Mouse (Mus musculus): Measurements from ENCODE around the gene Tbxa2r.

The Tbxa2r gene

DNA sequence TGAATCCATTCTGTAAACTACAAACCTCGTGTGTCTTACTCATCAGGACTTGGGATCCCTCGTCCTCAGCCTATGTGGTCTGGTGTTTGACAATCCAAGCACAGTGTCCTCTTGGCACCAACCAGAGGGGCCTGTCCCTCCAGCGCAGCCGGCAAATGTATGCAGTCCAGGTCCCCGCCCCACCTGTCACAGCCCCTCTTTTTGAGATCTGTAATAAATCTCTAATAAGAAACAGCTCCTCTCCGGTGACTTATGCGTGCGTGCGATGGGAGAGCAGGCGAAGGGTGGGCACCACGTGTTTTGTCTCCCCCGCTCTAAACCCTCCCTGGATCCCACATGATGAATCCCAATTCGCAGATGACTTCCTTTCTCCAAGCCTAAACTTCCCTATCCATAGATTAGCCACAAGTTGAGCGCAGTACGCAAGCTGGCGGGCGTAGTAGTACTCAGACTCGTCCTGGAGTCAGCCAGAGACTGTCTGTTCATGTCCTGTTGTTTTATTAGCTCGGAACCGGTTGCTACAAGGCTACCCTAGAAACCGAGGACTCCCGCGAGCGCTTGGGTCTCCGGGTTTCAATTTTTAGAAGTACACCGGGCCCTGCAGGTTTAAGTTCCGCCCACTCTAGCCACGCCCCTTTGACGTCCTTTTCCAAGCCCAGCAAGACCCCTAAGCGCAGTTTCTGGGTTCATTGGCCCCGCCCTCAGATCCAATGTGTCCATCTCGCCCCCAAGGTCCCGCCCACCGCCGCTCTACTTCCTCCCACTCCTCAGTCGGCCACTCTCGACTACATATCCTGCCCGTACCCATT is 8.6 kb upstream of the Tbxa2r start:
- DNase-seq (ENCODE audit: low read depth in 1 of 2, low spot score in 2 of 2) = no peak

DNA sequence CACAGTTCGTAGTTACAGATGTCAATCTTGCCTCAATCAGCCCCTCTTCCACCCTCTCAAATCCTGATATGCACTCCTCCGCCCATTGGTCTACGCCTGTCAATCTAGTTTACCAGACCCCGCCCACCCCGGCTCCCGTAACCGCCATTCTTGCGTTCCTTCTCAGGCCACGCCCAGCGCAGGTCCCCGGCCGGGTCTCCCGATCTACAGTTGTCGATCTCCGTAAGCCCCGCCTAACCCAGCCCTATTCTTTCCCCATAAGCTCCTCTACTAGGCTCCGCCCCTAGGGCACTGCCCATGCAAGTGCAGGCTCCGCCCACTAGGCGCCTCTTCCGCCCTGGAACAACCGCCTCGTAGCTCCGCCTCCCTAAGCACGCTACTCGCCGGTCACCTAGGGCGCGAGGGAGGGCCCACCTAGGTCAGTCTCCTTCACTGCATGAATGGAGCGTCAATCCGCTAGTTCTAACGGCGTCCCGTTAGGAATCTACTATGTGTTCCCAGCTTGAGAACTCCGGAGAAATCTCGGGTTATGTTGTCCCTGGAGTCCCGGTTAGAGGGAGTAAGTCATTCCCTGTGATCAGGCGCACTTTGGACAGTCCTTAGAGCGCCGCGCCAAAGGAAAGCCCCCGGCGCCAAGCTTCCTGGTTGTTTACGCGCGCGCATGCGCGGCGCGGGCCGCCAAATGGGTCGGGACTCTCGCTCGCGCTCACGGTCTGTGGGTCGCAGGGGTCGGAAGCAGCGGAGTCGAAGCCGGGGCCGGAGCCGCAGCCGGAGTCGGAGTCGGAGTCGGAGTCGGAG is 7.8 kb upstream of the Tbxa2r start, which contains the start of gene Cactin:
Gene Cactin (plus strand): TSS at position 554 of the 798 bp plus-strand sequence.
- DNase-seq (ENCODE audit: low read depth in 1 of 2, low spot score in 2 of 2) = peak; percentile 97 to 99

DNA sequence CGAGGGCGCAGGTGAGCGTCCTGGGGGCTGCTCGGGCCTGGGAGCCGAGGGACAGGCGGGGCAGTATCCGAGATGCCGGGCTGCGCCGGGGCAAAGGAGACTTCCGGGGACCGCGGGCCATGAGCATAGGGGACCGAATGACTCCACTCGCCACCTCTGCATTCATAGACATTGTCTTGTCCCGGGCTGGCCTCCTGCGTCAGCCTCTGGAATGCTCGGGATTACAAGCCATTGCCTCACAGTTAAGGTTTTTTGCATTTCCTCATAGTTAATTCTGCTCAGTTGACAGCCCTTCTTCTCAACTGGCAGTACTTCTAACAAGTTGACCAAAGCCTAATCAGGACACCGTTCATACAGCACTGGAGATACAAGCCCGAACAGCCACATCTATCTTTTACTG is 7.1 kb upstream of the Tbxa2r start:
- no peak for DNase-seq (ENCODE audit: low read depth in 1 of 2, low spot score in 2 of 2)

DNA sequence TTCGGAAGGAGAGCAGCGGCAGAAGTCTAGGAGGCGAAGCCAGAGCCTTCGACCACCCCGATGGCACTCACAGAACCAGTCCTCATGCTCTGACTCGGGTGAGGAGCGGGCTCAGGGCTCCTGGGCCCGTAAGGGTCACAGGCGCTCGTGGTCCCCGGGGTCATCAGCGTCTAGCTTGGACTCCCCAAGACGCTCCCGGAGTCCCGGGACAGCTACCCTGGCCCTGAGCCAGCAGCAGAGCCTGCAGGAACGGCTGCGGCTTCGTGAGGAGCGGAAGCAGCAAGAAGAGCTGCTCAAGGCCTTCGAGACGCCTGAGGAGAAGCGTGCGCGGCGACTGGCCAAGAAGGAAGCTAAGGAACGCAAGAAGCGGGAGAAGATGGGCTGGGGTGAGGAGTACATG is 6.1 kb upstream of the Tbxa2r start:
- no peak for DNase-seq (ENCODE audit: low read depth in 1 of 2, low spot score in 2 of 2)

DNA sequence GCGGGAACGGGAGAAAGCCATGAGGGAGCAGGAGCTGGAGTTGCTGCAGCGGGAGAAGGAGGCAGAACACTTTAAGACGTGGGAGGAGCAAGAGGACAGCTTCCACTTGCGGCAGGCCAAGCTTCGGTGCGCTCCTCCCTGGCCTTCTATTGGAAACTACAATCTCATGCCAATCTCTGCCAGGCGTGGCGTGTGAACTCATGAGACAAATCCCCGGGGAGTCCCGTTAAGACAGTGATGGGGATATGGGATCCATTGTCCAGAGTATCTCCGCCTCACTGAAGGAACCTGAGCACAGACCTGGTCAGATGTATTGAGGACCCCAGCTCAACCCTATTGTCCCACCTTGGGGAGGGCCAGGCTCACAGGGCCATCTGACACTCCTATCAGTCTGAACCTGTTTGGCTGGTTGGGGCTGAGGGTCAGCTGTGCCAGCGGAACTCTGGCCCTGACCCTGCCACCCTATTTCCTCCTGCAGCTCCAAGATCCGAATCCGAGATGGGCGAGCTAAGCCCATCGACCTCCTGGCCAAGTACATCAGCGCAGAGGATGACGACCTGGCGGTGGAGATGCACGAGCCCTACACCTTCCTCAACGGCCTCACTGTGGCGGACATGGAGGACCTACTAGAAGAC is 5.3 kb upstream of the Tbxa2r start:
- no peak for DNase-seq (ENCODE audit: low read depth in 1 of 2, low spot score in 2 of 2)

DNA sequence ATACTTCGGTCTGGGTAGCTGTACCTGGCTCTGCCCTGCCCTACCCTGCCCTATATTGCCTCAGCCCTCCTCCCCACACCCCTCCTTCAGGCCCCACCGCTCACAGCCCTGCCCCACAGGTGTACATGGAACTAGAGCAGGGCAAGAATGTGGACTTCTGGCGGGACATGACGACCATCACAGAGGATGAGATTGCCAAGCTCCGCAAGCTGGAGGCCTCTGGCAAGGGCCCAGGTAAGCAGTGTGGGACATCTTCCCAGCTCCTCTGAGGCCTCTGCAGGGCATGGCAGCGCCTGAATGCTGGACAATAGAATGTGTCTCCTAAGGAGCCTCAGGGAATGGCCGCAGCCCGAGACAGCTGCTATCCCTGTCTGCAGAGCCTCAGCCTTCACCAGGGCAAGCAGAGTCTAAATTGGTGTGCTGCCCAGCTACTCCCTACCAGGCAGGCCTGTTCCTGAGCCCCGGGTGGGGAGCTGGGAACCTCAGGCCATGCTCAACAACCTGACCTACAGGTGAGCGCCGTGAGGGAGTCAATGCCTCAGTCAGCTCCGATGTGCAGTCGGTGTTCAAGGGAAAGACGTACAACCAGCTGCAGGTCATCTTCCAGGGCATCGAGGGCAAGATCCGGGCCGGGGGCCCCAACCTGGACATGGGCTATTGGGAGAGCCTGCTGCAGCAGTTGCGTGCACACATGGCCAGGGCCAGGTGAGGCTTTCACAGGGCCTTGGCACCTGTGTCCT is 4.6 kb upstream of the Tbxa2r start:
- no peak for DNase-seq (ENCODE audit: low read depth in 1 of 2, low spot score in 2 of 2)

DNA sequence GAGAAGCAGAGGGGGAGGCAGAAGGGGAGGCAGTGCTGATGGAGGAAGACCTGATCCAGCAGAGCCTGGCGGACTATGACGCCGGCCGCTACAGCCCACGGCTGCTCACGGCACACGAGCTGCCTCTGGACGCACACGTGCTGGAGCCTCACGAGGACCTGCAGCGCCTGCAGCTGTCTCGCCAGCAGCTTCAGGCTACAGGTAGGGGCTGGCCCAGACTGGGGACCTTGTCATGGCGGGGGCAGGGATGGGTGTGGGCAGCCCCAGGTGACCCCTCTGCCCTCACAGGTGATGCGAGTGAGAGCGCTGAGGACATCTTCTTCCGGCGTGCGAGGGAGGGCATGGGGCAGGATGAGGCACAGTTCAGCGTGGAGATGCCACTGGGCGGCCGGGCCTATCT is 3.4 kb upstream of the Tbxa2r start:
- no peak for DNase-seq (ENCODE audit: low read depth in 1 of 2, low spot score in 2 of 2)

DNA sequence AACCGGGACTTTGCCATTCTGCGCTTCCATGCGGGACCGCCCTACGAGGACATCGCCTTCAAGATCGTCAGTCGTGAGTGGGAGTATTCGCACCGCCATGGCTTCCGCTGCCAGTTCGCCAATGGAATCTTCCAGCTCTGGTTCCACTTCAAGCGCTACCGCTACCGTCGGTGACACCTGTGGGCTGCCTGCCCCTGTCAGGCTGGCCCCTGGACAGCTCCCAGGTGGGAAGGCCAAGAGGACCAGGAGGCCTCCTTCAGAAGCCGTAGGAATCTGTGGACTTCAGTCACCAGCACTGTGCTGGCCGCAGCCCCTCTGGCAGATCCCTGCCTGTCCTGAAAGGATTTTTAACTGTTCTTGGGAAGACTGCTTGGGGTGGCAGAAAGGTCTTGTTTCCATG is 2.8 kb upstream of the Tbxa2r start:
- no peak for DNase-seq (ENCODE audit: low read depth in 1 of 2, low spot score in 2 of 2)

DNA sequence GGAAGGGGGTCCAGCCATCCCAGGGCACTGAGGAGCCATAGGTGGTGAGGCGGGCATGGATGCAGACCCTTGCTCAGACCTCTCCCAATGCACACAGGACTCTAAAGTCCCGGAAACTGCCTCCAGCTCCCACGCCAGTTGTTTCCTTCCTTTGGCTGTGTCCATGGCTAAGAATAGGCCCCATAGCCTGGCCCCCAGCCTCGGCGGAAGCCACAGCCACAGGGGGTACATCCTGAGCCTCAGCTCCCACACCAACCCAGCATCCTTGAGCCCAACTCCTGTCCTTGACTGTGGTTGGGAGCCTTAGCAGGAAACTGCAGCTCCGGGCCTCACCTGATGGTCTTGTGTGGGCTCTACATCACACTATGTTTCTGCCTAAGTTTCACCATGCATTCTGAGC is 1.7 kb upstream of the Tbxa2r start:
- no peak for DNase-seq (ENCODE audit: low read depth in 1 of 2, low spot score in 2 of 2)

DNA sequence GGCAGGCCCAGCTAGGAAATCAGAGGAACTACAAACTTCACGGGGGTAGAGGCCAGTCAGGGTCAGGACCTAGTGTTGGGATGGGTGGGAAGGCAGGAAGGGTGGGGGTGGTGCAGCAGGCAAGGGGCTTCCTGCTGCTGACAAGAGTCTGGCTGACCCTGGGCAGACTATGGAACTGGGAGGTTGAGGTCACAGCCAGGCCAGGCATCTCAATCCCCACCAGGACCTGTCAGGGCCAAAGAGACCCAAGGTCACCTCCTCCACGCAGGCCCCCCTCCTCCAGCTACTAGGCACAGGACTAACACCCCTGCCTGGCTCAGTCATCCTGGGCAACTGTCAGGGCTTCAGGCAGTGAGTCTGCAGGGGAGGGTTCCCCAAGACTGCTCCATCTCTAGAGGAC is 572 bp upstream of the Tbxa2r start:
- DNase-seq (ENCODE audit: low read depth in 1 of 2, low spot score in 2 of 2) = no peak

DNA sequence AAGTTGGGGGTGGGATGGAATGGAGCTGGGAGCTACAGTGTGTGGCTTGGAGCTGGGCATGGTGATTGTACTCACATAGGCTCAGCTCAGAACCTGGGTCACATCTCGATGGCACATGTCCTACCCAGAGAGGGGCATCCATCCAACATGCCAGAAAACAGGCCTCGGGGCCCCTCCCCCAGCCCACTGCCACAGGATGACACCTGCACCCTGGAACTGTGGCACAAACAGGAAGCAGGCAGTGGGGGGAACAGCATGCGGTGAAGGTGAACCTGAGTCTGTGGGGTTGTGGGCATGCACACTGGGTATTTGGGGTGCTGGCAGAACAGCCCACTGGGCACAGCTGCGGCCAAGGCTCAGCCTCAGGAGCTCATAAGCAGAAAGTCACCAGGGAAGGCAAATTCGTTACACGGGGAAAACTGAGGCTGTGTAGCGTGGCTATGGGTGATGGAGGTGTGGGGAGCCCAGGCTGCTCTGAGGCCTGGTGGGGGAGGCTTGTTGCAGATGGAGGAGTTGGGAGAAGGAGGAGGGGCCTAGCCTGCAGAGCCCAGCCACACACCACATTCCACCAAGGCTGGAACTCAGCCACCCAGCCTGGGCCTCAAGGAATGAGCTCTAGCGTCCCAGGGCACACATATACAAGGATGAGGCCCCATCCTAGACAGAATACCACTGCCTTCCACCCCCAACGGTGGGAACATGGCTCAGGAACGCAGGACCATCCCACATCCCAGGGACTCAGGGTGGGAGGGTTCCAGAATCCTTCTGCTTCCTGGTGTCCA is 854 bp downstream of the Tbxa2r start:
- no peak for DNase-seq (ENCODE audit: low read depth in 1 of 2, low spot score in 2 of 2)

DNA sequence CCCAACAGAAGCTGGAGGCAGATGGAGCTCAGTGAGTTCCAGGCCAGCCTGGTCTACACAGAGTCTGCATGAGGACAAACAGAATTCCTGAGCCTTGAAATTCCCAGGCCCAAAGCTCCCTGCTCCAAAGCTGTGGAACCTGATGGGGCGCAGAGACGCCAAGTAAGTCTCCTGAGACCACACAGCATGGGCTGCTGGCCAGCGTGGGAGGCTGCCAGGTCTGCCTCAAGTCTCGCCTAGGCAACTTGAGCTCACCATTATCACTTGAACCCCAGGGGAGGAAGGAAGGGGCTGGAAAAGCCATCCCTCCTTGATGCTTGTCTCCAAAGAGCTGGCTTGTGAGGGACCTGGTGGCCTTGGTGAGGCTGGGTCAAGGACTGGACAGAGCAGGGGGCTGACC is 1.5 kb downstream of the Tbxa2r start:
- no peak for DNase-seq (ENCODE audit: low read depth in 1 of 2, low spot score in 2 of 2)

DNA sequence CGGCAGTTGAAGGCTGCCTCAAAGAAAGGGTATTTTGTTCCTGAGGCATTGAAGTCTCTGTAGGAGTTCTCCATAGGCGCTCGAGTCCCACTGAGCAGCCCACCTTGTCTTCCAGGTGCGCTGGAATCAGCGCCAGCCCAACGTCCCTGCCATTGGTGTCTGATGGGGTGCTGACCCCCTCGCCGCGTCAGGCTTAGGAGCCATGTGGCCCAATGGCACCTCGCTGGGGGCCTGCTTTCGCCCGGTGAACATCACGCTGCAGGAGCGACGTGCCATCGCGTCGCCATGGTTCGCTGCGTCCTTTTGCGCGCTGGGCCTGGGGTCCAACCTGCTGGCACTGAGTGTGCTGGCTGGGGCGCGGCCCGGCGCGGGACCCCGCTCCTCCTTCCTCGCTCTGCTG is 3.7 kb downstream of the Tbxa2r start:
- DNase-seq (ENCODE audit: low read depth in 1 of 2, low spot score in 2 of 2) = no peak

DNA sequence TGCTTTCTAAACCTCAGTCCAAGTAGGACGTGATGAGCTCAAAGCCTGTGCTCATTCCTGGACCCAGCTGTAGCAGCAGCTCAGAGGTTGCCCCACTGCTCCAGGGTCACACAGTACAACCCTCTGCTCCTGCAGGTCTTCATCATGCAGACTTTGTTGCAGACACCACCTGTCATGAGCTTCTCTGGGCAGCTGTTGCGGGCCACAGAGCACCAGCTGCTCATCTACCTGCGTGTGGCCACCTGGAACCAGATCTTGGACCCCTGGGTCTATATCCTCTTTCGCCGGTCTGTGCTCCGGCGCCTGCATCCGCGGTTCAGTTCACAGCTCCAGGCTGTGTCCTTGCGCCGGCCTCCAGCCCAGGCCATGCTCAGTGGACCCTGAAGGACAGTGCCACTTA is 5.8 kb downstream of the Tbxa2r start:
- DNase-seq (ENCODE audit: low read depth in 1 of 2, low spot score in 2 of 2) = no peak

DNA sequence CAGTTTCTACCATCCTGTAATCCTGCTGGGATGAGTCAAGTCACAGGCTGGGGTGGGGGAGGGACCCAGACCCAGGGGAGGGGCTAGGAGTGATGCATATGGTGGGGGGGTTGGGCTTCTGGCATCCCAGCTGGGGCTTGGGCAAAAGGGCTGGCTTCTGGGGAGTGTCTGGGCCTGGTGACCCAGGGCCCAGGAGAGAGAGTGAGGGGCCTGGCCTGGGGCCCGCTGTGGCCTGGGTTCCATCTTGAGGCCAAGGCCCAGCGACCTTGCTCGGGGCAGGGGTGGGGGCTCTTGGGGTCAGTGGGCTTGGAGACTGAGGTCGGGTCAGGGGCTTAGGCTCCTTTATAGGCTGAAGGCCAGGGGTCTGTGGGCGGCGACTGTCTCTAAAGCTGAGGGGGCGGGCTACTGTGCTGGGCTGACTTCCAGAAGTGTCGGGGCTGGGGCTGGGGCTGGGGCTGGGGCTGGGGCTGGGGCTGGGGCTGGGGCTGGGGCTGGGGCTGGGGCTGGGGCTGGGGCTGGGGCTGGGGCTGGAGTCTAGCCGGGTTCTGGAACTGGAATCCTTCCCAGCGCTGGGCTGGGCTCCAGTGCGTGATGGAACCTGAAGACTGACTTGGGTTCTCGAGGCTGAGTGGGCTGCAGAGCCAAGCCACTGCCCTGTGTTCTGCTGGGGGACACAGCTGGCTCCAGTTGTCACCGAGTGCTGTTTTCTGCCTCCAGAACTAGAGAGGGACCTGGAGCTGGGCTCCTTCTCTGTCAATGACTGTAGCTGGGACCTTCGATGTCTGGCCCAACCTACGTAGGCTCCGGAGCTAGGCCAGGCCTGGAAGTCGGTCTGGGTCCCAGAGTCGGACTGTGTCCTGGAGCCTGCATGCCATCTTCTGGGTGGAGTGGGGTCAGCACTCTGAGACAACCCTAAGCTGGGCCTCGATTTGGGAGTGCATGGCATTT is 7.1 kb downstream of the Tbxa2r start:
- no peak for DNase-seq (ENCODE audit: low read depth in 1 of 2, low spot score in 2 of 2)

DNA sequence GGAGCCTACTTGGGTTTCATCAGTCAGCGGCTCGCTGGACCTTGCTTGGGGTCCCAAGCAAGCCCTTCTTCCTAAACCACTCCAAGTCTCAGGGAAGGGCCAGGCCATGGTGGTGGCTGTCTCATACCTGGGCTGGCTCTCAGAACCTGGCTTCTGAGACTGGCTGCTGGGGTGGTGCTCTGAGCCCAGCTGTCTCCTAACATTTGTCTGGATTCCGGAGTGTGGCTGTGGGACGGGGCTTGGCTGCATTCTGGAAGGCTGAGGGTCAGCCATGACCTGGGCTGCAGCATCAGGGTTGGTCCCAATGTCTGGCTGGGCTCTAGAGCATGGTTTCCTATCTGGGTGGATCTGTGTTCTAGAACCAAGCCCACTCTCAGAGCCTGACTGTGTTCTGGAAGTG is 8.0 kb downstream of the Tbxa2r start:
- DNase-seq (ENCODE audit: low read depth in 1 of 2, low spot score in 2 of 2) = no peak

DNA sequence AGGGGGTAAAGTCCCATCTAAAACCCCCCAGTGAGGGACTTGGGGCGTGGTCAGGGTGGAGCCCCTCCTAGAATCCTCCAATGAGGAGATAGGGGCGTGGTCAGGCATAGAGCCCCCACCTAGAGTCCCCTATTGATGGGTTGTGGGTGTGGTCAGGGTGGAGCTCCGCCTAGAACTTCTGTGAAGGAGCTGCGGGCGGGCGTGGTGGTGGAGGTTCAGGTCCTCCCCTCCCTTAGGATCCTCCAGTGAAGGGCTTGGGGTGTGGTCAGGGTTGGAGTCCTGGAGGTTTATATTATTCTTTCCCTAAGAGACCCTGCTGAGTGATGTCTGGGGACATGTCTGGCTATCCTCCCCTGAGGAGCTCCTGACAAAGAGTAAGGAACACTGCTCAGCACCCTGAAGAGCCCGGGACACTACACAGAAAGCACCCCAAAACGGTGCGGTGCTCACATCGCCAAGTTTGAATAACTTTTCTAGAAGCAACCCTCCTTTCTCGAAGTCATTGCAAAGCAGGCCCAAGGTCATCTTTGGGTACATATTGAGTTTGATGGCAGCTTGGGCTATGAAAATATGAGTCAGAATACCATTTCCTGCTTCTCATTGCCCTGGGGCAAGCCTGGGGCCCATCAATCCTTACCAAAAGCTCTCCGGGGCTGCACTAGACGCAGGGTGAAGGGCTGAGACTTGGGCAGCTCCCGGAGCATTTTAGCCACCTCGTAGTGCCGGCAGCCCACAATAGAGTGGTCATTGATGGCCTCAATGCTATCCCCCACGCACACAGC is 12.2 kb downstream of the Tbxa2r start:
- DNase-seq (ENCODE audit: low read depth in 1 of 2, low spot score in 2 of 2) = no peak

DNA sequence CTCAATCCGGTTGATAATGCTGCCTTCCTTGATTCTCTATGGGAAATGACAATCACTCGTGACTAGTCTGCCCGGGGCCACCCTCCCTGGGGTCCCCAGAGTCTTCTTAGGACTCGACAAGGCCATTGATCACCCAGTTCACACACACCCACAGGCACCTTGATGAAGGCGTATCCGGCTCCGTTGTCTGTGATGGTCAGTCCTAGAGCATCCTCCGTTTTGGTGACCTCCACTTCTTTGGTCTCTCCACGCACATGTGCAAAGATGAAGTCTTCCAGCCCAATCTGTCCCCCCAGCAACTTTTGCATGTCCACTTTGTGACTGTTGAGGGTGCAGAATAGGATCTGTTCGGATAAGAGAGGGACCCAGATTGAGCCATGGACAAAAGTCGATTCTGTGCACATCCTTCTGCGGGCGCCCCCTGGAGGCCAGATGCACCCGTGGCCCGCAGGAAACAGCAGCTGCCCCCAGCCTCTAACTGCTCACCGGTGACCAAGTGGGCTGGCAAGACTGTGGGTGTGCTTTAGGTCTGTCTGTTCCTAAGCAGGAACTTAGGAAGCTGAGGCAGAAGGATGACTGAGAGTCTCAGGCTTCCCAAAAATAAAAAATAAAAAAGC is 12.9 kb downstream of the Tbxa2r start:
- DNase-seq (ENCODE audit: low read depth in 1 of 2, low spot score in 2 of 2) = peak in 1 of 2 experiments; percentile 58
